Mouse (Mus musculus) thymus, postnatal 25 days (tissue): Measurements from ENCODE around the gene Ivd.
A peak's percentile ranks its signal among the peaks of the same experiment; 100 is the strongest.

Source experiments
- DNase-seq: peaks from one replicate; pipeline ENCODE4 v3.0.0; 2022

Ivd gene

GRCm38 (mm10) chr2:118861454-118862339, at the start of gene Ivd:
Gene Ivd (plus strand): TSS chr2:118861954.
- DNase-seq: peak; percentile 88

- no peak for DNase-seq
Observed at GRCm38 (mm10) chr2:118812724-118813123, 49.0 kb upstream of the Ivd start.

- peak; percentile 84 for DNase-seq
Observed at GRCm38 (mm10) chr2:118813981-118814836, 47.5 kb upstream of the Ivd start, which contains the start of gene Knstrn. Gene Knstrn (plus strand): TSS chr2:118814003.

- DNase-seq: no peak
Observed at GRCm38 (mm10) chr2:118822800-118823199, 39.0 kb upstream of the Ivd start.

- DNase-seq: no peak
Observed at GRCm38 (mm10) chr2:118824396-118824795, 37.4 kb upstream of the Ivd start.

- DNase-seq: no peak
Observed at GRCm38 (mm10) chr2:118829096-118829495, 32.7 kb upstream of the Ivd start.

GRCm38 (mm10) chr2:118834061-118834460, 27.7 kb upstream of the Ivd start:
- no peak for DNase-seq

- no peak for DNase-seq
Observed at GRCm38 (mm10) chr2:118835115-118835514, 26.6 kb upstream of the Ivd start.

- no peak for DNase-seq
Observed at GRCm38 (mm10) chr2:118838330-118838729, 23.4 kb upstream of the Ivd start.

GRCm38 (mm10) chr2:118841186-118841585, 20.6 kb upstream of the Ivd start:
- no peak for DNase-seq

- DNase-seq: no peak
Observed at GRCm38 (mm10) chr2:118841774-118842173, 20.0 kb upstream of the Ivd start.

- DNase-seq: no peak
Observed at GRCm38 (mm10) chr2:118844427-118844826, 17.3 kb upstream of the Ivd start.

GRCm38 (mm10) chr2:118846246-118846645, 15.5 kb upstream of the Ivd start:
- DNase-seq: peak; percentile 82

GRCm38 (mm10) chr2:118851756-118852155, 10.0 kb upstream of the Ivd start:
- no peak for DNase-seq

- no peak for DNase-seq
Observed at GRCm38 (mm10) chr2:118862340-118862675, 554 bp downstream of the Ivd start.

- no peak for DNase-seq
Observed at GRCm38 (mm10) chr2:118870601-118871000, 8.8 kb downstream of the Ivd start.

- DNase-seq: no peak
Observed at GRCm38 (mm10) chr2:118871032-118871431, 9.3 kb downstream of the Ivd start.

- no peak for DNase-seq
Observed at GRCm38 (mm10) chr2:118873018-118873417, 11.3 kb downstream of the Ivd start.

GRCm38 (mm10) chr2:118873890-118874430, 12.2 kb downstream of the Ivd start:
- no peak for DNase-seq

- no peak for DNase-seq
Observed at GRCm38 (mm10) chr2:118875316-118875715, 13.6 kb downstream of the Ivd start.

- no peak for DNase-seq
Observed at GRCm38 (mm10) chr2:118876453-118876852, 14.7 kb downstream of the Ivd start.

- no peak for DNase-seq
Observed at GRCm38 (mm10) chr2:118881019-118881418, 19.3 kb downstream of the Ivd start.

- no peak for DNase-seq
Observed at GRCm38 (mm10) chr2:118881956-118882355, 20.2 kb downstream of the Ivd start.
